24 mouse cellular contexts compared by ENCODE assay signal in the genomic region with DNA sequence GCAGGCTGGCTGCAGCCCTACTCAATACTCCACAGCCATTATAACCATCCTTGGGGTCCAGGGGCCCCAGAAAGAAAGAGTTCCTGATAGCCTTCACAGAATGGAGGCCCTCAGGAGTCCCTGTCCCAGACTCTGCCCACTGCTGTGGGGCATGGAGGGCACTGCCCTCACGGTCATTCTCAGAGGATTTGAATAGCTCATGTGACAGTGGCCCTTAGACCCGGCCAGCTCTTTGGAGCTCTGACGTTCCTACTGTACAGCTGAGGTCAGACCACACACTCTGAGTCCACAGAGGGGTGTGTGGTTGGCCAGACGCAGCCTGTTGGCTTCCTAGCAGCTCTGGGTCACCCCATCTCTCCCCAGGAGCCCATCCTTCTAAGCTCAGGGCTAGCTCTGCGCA.
DNase-seq lines count a peak whose midpoint lies in the region; ATAC-seq and TF ChIP-seq lines count a peak whose summit lies in the region.
"Had no signal": no experiment of that assay in that cellular context is flagged by ENCODE, and none has a peak within 500 bp of the region (broad histone marks: within the 10 kb centered on the region; RNA-seq: fewer than 3 reads in every experiment).

No protein-coding gene starts in this region.

- H3K9me3 ChIP-seq in heart, postnatal 0 days (replicated peaks; ENCODE audit: control insufficient read depth, low read length) = no peaks in the 10 kb centered on the region
- H3K9me3 ChIP-seq in liver, embryonic 16.5 days (replicated peaks; ENCODE audit: control insufficient read depth, low read length) = no peaks in the 10 kb centered on the region
- no peaks in the 10 kb centered on the region for H3K9me3 ChIP-seq in embryonic facial prominence, embryonic 12.5 days
- H3K9me3 ChIP-seq in midbrain, embryonic 14.5 days (ENCODE audit: control insufficient read depth, low read length) = no peaks in the 10 kb centered on the region
- H3K9me3 ChIP-seq: embryonic facial prominence, embryonic 13.5 days; heart, embryonic 15.5 days; limb, embryonic 12.5 days; liver, embryonic 15.5 days had no signal

- H3K9ac ChIP-seq in heart, postnatal 0 days (replicated peaks; ENCODE audit: low read depth, low read length) = no peak overlapping the region
- no peak overlapping the region for H3K9ac ChIP-seq in heart, adult 2 months (ENCODE audit: low read depth, low read length)
- H3K9ac ChIP-seq in liver, embryonic 16.5 days (ENCODE audit: low read depth, low read length) = no peak overlapping the region
- H3K9ac ChIP-seq in embryonic facial prominence, embryonic 12.5 days = no peak overlapping the region
- no peak overlapping the region for H3K9ac ChIP-seq in midbrain, embryonic 14.5 days (replicated peaks; ENCODE audit: low read length)
- H3K9ac ChIP-seq: embryonic facial prominence, embryonic 13.5 days; heart, embryonic 15.5 days; limb, embryonic 12.5 days; liver, embryonic 15.5 days had no signal

- intact Hi-C loops in heart, adult 2 months (cut with DNase I) = no loop called here

- no peak for TF ChIP-seq EP300 in heart, postnatal 0 days (IDR thresholded peaks at IDR 0.05; ENCODE audit: low read depth)
- no peak for TF ChIP-seq EP300 in heart, adult 2 months (IDR thresholded peaks at IDR 0.05; ENCODE audit: insufficient read depth, low read depth, low read length)

- no peaks in the 10 kb centered on the region for H3K36me3 ChIP-seq in heart, postnatal 0 days (replicated peaks; ENCODE audit: control insufficient read depth, insufficient read depth, low read length)
- no peaks in the 10 kb centered on the region for H3K36me3 ChIP-seq in heart, adult 2 months (ENCODE audit: control insufficient read depth, insufficient read depth, low read length)
- no peaks in the 10 kb centered on the region for H3K36me3 ChIP-seq in liver, embryonic 16.5 days (ENCODE audit: control insufficient read depth, insufficient read depth)
- no peaks in the 10 kb centered on the region for H3K36me3 ChIP-seq in embryonic facial prominence, embryonic 12.5 days
- H3K36me3 ChIP-seq in midbrain, embryonic 14.5 days (ENCODE audit: control insufficient read depth, insufficient read depth, low read length) = no peaks in the 10 kb centered on the region
- H3K36me3 ChIP-seq: embryonic facial prominence, embryonic 13.5 days; heart, embryonic 15.5 days; limb, embryonic 12.5 days; liver, embryonic 15.5 days had no signal

- H3K4me1 ChIP-seq in heart, postnatal 0 days (ENCODE audit: control insufficient read depth, insufficient read depth) = peaks cover 24% of the 10 kb centered on the region
- peaks cover 4% of the 10 kb centered on the region for H3K4me1 ChIP-seq in heart, adult 2 months (ENCODE audit: control insufficient read depth, insufficient read depth, low read length)
- H3K4me1 ChIP-seq in liver, embryonic 16.5 days (ENCODE audit: control insufficient read depth, low read depth, low read length) = peaks cover 10% of the 10 kb centered on the region
- H3K4me1 ChIP-seq in embryonic facial prominence, embryonic 12.5 days = peaks cover 22% of the 10 kb centered on the region
- peaks cover 6% of the 10 kb centered on the region for H3K4me1 ChIP-seq in midbrain, embryonic 14.5 days (ENCODE audit: control insufficient read depth, insufficient read depth, low read length)

- TF ChIP-seq CTCF in heart, postnatal 0 days (IDR thresholded peaks at IDR 0.05; ENCODE audit: low read depth) = no peak
- no peak for TF ChIP-seq CTCF in heart, adult 2 months (IDR thresholded peaks at IDR 0.05)

- H3K79me2 ChIP-seq in heart, adult 2 months (replicated peaks; ENCODE audit: control insufficient read depth, insufficient read depth, low read length) = no peaks in the 10 kb centered on the region; the same call in 1 of the 2 replicates

- no peak for TF ChIP-seq POLR2A in heart, adult 2 months (IDR thresholded peaks at IDR 0.05; ENCODE audit: insufficient read depth, low read depth, low read length)

- 0 out of 2 replicates have a peak, but pooled peaks have one; percentile 18 for ATAC-seq in heart, postnatal 0 days (ENCODE audit: insufficient read depth, low read depth)
- ATAC-seq in liver, embryonic 16.5 days (ENCODE audit: low read depth) = peak; percentile 17; the same call in 1 of the 2 replicates
- ATAC-seq in embryonic facial prominence, embryonic 12.5 days (ENCODE audit: insufficient number of reproducible peaks, insufficient read depth, low FRiP score, low TSS enrichment) = no peak
- ATAC-seq in midbrain, embryonic 14.5 days (ENCODE audit: low FRiP score, low TSS enrichment) = no peak
- ATAC-seq: forebrain, embryonic 16.5 days; Patski had no signal

- peak overlapping the region; percentile 32; the same call in 1 of the 2 replicates for H3K27ac ChIP-seq in heart, postnatal 0 days (ENCODE audit: low read depth)
- no peak overlapping the region for H3K27ac ChIP-seq in heart, adult 2 months
- H3K27ac ChIP-seq in liver, embryonic 16.5 days (ENCODE audit: low read length) = no peak overlapping the region
- H3K27ac ChIP-seq in embryonic facial prominence, embryonic 12.5 days = peak overlapping the region; percentile 11; the same call in 1 of the 2 replicates
- no peak overlapping the region for H3K27ac ChIP-seq in midbrain, embryonic 14.5 days (replicated peaks; ENCODE audit: low read depth, low read length)
- H3K27ac ChIP-seq: embryonic facial prominence, embryonic 13.5 days; heart, embryonic 15.5 days; limb, embryonic 12.5 days; liver, embryonic 15.5 days had no signal

- DNase-seq in heart, postnatal 0 days (ENCODE audit: low spot score) = no peak
- no peak for DNase-seq in heart, adult 2 months
- no peak for DNase-seq in liver
- DNase-seq in midbrain, embryonic 14.5 days = no peak
- no peak for DNase-seq in thymus, adult 18-20 months
- DNase-seq: cerebellum, adult 11-12 months; cerebellum, postnatal 10 days; gastrocnemius, postnatal 25 days; heart, adult 18-20 months; heart, postnatal 4 days; kidney, adult 8-10 months; kidney, postnatal 14 days; layer of hippocampus, postnatal 36 days; lung, postnatal 10 days had no signal

- WGBS in heart, postnatal 0 days = 49% methylated on average over 5 of the region's 5 CpGs
- WGBS in heart, adult 2 months = 44% methylated on average over 5 of the region's 5 CpGs
- 56% methylated on average over 5 of the region's 5 CpGs for WGBS in liver, embryonic 16.5 days (ENCODE audit: insufficient replicate concordance)
- WGBS in embryonic facial prominence, embryonic 12.5 days = 57% methylated on average over 5 of the region's 5 CpGs
- WGBS in midbrain, embryonic 14.5 days = 82% methylated on average over 5 of the region's 5 CpGs

- no peaks in the 10 kb centered on the region for H3K27me3 ChIP-seq in heart, postnatal 0 days (ENCODE audit: control insufficient read depth, insufficient read depth, low read length)
- H3K27me3 ChIP-seq in heart, adult 2 months (ENCODE audit: control insufficient read depth, insufficient read depth, low read length) = no peaks in the 10 kb centered on the region
- no peaks in the 10 kb centered on the region for H3K27me3 ChIP-seq in liver, embryonic 16.5 days (ENCODE audit: control insufficient read depth, insufficient read depth, low read depth, low read length)
- H3K27me3 ChIP-seq in embryonic facial prominence, embryonic 12.5 days = no peaks in the 10 kb centered on the region
- no peaks in the 10 kb centered on the region for H3K27me3 ChIP-seq in midbrain, embryonic 14.5 days (ENCODE audit: control insufficient read depth, insufficient read depth, low read length)
- H3K27me3 ChIP-seq: embryonic facial prominence, embryonic 13.5 days; heart, embryonic 15.5 days; limb, embryonic 12.5 days; liver, embryonic 15.5 days; Patski had no signal

- H3K4me3 ChIP-seq in heart, postnatal 0 days (ENCODE audit: low read depth, low read length) = no peak overlapping the region
- H3K4me3 ChIP-seq in heart, adult 2 months = no peak overlapping the region
- no peak overlapping the region for H3K4me3 ChIP-seq in liver, embryonic 16.5 days (ENCODE audit: low read depth, low read length)
- H3K4me3 ChIP-seq in embryonic facial prominence, embryonic 12.5 days = no peak overlapping the region
- no peak overlapping the region for H3K4me3 ChIP-seq in midbrain, embryonic 14.5 days (replicated peaks; ENCODE audit: low read depth, low read length)
- H3K4me3 ChIP-seq: embryonic facial prominence, embryonic 13.5 days; erythroblast, embryonic 14.5 days; heart, embryonic 15.5 days; limb, embryonic 12.5 days; liver, embryonic 15.5 days had no signal

- H3K4me2 ChIP-seq in heart, postnatal 0 days (ENCODE audit: low read depth, low read length) = no peak overlapping the region
- no peak overlapping the region for H3K4me2 ChIP-seq in liver, embryonic 16.5 days (ENCODE audit: low read depth, low read length)
- H3K4me2 ChIP-seq in embryonic facial prominence, embryonic 12.5 days (replicated peaks) = no peak overlapping the region
- no peak overlapping the region for H3K4me2 ChIP-seq in midbrain, embryonic 14.5 days (ENCODE audit: low read length)
- H3K4me2 ChIP-seq: embryonic facial prominence, embryonic 13.5 days; heart, embryonic 15.5 days; limb, embryonic 12.5 days; liver, embryonic 15.5 days; midbrain, embryonic 11.5 days had no signal

Comparison
In these comparisons a context has a peak if more than half of its experiments do, and no peak if none do; other contexts are left out.
1. H3K27ac ChIP-seq: peak in heart, postnatal 0 days (single experiment) and embryonic facial prominence, embryonic 12.5 days (single experiment); none in heart, adult 2 months (single experiment), liver, embryonic 16.5 days (single experiment) and midbrain, embryonic 14.5 days (single experiment).
2. ATAC-seq: peak in heart, postnatal 0 days (single experiment) and liver, embryonic 16.5 days (single experiment); none in embryonic facial prominence, embryonic 12.5 days (single experiment) and midbrain, embryonic 14.5 days (single experiment).